Mouse (Mus musculus) layer of hippocampus, adult 18-20 months (tissue): ENCODE measurements around the gene Pim2. TPM values are rescaled to one million over a fixed set of nuclear protein-coding genes. Genes with fewer than 3 reads are reported as not detected.

Experiments
- DNase-seq, 2 experiments: peaks; one replicate each; pipeline ENCODE4 v3.0.0; 2022; ENCODE audit warnings: low spot score in 2 of 2
- long read RNA-seq: library from polyadenylated mRNA; stranded (forward); transcript quantifications from one replicate; pipeline ENCODE4 v2.0.0, GENCODE M21; 2021
- total RNA-seq, 2 experiments: library from RNA; stranded (reverse); gene quantifications; 2 replicates each; pipeline ENCODE4 v1.2.3; 2021

Pim2 gene
- 10 to 100 TPM; 49.3 to 58.8 TPM for total RNA-seq
- long read RNA-seq, transcript Pim2-201 (6 exons, 2,045 nt), result major isoform, 47 of 58 reads
- long read RNA-seq, partial matches to known transcripts, result 5 of 58 reads
- long read RNA-seq, other reads (novel, unspliced or antisense), result 5 of 58 reads

DNA sequence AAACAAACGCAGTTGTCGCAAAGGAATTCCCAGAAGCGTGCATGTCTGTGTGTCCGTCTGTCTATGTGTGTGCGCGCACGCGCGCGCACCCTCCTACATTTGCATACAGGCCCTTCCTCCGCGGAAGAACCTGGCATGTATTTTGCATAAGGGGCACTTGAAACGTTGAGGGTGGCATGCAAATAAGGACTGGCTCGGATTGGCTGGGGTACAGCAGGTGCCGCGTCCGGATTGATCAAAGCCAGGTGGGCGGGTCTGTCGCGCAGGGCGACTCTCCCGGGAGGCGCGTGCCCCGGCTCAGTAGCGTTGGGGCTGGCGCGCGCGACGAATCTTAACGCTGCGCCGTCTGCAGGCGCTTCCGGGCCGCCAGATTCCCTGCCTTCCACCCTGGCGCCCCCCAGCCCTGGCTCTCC lies at the start of gene Pim2:
Pim2 (plus strand) TSS at position 256 of the 413 bp plus-strand sequence.
- DNase-seq, result peak; percentile 81 to 83

DNA sequence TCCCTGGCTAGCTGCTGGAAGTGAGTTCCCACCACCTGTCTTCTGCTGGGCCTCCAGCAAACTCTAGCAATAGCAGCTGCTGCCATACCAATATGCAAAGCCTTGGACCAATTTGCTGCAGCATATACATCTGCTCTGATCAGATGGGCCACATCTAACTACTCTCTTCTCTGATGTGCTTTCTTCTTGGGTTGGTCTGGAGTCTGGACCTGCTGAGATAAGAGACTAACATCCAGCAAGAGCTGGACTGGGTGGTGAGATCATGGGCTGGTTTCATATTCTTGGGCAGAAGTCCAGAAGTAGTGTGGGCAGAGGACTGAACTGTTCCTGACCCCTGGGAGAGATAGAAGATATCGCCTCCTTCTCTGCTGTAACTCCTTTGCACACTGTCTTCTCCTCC lies 40.9 kb upstream of the Pim2 start:
- DNase-seq, result no peak

DNA sequence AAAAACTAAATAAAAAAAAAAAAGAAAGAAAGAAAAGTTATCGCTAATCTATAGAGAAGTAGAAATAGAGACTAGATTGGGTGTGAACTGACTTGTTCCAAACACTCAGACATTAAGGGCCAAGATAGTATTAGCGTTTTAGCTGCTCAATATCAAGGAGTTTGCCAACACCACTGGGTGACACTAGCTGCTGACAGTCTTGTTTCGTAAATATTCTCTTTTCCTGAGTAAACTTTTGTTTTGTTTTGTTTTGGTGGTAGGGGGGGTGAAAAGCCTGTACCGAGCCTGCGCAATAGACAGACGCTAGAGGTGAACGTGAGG lies 37.3 kb upstream of the Pim2 start:
- no peak for DNase-seq

DNA sequence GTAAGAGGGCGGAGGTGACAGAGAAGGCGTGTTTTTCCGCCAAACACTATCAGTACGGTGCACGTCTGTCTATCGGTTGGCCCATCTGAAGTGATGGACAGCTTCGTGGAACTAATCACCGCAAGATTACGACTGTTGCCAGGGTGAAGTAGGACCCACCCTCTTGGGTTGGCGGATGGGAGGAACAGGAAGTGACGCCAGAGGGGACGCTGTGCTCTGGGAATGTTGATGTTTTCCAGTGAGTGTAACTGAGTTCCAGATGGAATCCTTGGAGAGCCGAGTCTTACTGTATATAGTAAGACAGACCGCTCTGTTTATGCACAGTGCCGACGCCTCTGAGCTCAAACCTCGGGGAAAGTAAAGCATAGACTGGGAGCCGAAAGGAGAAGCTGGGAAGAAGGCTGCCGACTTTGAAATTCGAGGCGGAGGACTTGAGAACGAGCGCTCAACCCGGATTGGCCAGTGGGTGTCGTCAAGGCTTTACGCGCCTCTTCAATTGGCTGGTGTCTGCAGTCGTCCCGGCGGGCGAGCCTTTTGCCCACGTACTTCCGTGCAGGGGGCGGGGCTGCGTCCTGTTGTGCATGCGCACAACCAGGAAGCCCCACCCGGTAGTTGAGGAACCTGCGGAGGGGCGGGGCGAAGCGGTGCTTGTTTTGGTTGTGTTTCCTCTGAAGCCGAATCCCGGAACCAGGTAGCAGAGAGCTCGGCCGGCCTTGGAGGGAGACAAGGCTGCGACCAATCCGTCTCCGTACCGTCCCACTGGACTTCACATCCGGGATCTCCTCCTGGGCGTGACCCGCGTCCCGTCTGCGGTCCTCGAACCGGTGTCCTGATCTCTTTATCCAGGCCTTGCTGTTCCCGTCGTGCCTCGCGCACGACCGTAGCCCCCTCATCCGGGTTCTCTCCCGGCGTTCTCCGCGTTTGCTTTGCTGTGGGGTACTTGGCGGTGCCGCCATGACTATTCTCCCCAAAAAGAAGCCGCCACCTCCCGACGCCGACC lies 36.6 kb upstream of the Pim2 start, which contains the start of gene Otud5:
Otud5 (plus strand) TSS at position 202 of the 1,000 bp plus-strand sequence.
- peak; percentile 93 to 95 for DNase-seq

DNA sequence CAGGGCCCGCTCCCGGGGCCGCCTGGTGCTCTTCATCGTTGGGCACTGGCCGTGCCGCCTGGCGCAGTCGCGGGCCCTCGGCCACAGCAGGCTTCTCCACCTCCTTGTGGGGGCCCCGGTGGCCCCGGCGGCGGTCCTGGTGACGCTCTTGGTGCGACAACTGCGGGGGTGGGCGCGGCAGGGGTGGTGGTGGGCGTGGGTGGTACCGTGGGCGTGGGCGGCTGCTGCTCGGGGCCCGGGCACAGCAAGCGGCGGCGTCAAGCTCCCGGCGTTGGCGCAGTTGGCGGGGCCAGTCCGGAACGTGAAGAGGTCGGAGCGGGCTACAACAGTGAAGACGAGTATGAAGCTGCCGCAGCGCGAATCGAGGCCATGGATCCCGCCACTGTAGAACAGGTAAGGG lies 35.7 kb upstream of the Pim2 start:
- no peak for DNase-seq

DNA sequence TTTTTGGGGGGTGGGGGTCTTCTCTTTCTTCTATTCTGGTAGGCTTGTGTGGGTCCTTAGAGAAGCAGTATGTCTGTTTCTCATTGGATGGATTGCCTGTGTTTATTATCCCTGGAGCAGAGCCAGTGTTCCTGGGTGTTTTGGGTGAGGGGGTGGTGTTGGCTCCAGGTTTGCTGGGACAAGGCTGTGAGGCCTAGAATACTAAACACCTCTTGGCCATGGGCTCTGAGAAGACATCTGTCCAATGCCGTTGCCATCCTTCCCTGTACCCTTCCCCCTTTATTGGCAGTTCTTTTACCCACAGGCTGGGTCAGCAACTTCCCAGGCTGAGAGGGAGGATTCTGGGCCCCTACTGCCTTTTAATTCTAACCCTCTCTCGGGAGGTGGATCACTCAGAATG lies 30.2 kb upstream of the Pim2 start:
- peak in 1 of 2 experiments; percentile 35 for DNase-seq

DNA sequence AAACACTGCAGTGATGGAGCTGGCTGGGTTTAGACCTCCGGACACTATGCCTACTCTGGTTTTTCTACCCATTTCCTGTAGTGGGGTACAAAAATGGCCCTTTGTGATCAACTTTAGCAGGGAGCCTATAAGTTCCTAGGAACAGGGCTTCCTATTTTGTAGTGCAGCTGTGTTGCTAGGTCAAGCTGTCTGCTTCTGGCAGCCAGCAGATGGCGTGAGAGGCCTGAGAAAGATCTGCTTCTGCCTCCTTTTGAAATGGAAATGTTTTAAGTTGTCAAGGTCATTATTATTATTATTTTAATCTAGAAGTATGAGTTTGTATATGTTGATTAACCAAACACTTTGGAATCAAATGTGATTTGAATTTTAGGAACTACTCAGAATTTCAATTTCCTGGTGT lies 23.5 kb upstream of the Pim2 start:
- peak in 1 of 2 experiments; percentile 34 for DNase-seq

DNA sequence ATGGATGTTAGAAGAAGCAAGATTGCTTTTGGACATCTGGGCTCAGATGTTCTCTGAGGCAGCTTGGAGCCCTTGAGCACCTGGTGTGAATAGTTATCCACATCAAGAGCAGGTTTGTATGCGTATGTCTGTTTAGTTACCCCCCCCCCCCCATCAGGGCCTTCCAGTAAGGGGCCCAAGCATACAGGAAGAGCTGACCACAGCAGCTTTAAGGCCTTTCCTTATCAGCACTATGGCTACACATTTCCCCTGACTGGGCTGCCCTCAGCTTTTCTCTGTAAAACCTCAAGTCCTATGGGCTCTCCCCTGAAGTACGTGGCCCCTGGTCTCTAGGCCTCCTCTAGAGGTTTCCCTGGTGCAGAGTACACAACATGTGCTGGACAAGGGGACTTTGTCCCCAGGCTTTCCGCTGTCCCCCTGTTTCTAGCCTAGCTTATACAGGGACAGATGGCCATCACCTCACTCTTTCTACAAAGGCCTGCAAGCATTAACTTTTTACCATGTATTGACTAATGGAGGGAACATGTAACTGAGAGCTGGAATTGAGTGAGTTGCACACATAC lies 18.8 kb upstream of the Pim2 start:
- DNase-seq, result no peak

DNA sequence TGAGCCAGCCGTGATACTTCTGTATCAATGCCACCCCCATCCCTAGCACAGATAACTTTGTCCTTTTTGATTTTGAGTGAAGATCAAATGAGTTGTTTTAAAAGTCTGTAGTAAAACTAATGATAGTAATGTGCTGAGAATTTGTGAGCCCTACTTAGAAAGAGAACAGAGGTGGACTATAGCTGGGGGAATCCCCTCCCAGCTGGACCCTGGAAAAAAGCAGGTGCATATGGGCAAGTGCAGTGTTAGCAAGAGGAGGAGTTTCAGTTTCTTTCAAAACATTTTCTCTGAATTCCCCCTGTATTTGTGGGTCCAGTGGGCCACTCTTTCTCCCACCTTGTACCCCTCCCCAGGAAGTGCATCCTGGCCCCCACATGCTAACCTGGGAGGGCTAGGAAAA lies 14.9 kb upstream of the Pim2 start:
- no peak for DNase-seq

DNA sequence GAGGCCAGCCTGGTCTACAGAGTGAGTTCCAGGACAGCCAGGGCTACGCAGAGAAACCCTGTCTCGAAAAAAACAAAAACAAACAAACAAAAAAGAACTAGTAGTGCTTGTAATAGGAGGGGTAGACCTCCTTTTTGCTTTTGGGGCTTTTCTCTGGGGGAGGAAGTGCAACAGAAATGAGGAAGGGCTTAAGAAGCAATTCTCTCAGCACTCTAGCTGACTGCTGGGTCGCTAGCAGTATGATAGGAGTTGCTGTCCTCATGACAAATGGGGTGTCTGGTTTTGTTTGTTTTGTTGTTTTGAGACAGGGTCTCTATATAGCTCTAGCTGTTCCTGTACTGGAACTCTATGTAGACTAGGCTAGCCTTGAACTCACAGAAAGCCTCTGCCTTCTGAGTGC lies 13.5 kb upstream of the Pim2 start:
- no peak for DNase-seq

DNA sequence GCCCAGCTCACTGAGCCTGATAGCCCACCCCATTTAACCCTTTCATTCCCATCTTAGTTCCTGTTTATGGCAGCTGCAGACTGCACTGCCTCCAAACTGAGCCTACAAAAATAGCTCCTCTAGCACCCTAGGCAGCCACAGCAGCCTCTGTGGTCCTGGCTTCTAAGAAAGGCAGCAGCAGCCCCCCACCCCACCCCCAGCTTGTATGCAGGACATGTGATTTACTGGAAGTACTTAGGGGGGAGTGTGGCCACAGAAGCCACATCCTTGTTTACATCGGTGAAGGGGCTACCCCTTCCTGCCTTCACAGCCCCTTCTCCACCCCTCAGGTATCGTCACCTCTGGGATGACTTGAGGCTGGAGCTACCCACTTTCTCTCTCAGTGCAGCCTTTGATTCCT lies 12.7 kb upstream of the Pim2 start:
- DNase-seq, result no peak

DNA sequence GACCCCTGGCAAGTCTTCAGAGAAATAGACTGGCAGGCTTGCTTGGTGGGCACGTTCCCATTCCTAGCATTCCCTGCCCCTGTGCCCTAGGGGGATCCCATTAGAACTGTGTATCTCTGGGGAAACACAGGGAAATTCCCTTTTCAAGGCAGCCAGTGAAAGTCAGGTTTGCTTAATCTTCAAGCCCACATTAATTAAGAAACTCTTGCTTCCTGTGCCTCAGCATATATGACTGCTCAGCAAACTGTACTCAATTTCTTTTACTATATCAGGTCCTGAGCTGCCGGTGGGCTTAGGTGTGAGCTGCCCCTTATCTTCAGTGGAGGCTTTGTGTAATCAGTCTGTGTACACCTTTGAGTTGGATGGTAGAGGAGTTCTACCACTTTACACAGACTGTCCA lies 12.3 kb upstream of the Pim2 start:
- no peak for DNase-seq

DNA sequence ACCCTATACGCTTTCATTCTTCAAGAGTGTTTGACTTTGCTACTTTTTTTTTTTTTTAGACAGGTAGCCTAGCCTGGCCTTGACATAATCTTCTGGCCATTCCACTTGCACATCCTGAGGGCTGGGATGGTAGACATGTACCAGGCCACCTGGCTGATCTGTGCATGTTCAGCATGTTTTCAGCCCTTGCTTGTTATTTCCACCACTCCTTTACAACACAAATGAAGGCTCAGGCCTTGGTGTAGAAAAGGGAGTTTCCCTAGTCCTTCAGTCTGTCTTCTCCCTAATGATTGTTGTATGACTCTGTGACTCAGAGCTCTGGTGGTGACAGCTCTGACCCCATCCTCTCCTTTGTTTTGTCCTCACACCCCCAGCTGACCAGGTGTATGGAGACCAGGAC lies 10.9 kb upstream of the Pim2 start:
- no peak for DNase-seq

DNA sequence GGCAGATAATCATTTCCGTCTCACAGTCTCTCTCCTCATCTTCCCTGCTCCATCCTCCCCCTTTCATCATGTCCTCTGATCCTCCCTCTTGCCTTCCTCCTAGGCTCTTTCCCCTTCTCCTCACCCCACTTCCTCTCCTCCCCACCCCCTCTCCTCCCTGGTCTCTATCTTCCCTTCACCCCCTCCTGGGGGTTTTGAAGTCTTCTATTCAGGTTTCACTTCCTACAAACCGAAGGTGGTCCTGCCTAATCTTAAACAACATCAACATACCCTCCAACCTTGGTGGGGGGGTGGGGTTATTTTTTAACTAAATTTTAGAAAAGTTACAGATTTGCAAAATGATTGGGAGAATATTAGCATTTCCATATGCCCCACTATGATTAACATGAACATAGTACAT lies 9.6 kb upstream of the Pim2 start:
- DNase-seq, result no peak

DNA sequence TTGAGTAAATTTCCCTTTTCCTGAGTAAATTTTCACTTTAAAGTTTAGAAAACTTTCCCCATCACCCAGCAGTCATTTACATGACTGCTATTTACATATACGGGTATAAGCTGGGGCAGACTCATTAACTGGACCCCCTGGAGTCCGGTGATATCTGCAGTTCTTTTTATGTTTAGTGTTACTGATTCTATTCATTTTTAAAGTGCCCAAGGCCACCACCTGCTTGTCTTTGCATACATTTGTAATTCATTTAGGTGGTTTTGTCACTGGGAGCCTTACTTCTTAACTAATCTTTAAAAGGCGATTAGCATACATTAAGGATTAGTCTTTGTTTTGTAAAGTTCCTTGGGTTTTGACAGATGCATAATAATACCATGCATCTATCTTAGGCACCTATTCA lies 8.2 kb upstream of the Pim2 start:
- no peak for DNase-seq

DNA sequence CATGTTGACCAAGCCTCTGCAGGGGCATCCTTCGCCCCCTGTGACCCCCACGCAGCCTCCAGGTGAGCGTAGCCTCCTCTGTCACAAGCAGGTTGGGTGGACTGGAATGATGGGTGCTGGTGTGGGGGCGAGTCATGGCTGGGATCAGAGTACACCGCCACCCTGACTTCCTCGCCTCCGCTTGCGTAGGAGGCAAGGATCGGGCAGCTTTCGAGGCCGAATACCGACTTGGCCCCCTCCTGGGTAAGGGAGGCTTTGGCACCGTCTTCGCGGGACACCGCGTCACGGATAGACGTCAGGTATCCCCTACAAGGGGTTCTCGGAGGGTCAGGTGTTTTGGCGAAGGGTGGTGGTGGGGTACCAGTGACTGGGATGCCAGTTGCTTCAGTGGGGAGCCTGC lies 433 bp downstream of the Pim2 start:
- DNase-seq, result peak; percentile 20 to 28

DNA sequence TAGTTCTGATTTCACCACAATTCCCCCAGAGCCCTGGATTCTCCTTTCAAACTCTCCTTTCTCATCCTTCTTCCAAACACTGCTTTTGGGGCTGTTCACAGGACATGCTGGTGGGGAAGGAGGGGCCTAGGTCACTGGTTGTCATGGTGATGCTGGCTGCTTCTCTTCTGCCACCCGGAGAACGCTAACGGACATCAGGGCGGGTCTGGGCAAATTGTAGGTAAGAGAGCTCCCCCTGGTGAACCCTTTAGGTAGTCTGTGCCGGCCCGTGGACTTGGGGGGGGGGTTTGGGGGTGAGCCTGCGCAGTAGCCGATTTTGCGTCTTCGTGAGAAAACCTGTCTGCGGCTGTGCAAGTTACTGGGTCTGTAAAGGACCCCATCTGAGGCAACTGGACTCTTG lies 1.8 kb downstream of the Pim2 start:
- DNase-seq, result peak; percentile 38 to 71

DNA sequence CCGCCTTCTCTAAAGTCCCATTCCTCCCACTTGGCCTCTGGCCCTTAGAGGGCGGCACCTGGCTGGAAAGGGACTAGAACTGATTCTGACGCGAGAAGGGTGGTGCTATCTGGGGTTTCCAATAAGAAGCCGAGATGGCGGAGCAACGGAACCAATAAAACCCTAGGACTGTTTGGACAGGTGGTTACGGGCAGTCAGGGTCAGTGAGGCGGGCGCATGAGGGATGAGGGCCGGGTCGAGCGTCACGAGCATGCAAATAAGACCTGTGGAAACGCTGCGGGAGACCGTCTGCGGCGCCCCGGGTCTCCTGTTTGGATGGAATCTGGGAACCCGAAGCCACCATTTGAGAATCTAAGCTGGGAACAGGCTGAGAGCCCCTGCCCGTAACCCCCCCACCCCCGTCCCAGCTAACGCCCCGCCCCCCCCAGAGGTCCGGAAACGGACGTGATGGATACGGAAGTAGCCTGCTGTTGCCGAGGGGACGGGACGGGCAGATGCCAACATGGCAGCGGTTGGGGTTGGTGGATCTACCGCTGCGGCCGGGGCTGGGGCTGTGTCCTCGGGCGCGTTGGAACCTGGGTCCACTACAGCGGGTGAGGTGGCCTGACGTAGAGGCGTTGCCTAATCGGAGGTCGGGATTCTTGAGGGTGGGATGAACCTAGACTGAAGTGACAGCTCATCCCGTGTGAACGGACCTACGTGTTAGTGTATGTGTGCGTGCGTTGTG lies 5.9 kb downstream of the Pim2 start, which contains the start of gene Slc35a2:
Slc35a2 (plus strand) TSS at position 188 of the 727 bp plus-strand sequence.
- DNase-seq, result peak; percentile 74 to 79

DNA sequence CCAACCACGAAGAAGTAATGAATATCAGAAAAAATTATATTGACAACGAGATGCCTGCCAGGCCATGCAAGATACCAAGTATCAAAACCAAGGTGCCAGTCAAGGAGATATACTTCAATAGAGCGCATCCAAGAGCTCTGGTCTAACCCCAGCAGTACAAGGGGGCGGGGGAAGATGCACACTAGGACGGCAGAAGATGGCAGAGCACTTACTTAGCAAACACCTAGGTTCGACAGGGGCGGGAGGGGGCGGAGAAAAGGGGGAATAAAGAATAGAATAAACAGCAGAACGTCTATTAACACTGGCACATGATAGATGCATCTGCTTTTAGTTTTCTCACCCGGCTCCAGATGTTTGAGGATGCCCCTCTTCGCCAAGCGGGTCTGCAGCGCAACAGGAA lies 20.1 kb downstream of the Pim2 start:
- DNase-seq, result no peak

DNA sequence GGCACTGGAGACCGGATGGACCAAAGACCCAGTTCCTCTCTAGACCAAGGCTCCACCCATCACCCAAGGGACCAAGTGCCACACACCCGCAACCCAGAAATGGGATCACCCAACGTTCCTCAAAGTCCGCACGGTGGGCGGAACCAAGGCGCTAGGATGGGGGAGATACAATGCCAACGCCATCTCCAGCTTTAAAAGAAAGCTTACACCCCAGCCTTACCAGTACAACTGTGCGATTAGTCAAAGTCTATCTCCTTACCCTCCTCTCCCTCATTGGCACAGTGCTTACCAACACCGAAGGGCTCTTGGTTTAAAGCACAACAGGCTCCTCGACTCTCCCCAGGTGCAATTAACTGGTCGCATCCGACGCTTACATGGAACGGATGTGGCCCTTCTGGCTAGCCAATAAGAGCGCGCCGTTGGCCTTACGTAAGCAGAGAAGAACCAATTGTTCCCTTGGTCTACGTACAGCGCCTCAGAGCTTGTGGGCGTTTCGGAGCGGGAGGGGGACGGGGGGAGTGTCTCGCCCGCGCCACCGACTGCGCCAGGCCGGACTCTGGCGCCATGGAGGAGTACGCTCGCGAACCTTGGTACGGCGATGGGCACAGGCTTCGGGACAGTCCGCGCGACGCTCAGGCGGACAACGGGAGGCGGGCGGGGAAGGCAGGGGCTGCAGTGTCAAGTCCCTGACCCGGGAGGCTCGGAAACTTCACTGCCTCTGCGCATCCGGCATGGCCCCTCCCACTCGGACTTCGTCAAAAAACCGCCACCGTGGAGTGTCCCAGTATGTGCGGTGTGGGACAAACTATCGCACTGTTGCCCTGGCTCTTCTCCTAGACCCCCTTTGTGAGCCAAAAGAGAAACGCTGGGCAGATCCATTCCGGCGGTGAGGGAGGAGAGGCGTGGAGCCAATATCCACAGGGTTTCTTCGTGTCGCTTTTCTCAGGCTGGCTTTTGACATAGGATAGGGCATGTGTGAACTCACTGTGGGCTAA lies 21.1 kb downstream of the Pim2 start, which contains the start of the genes Pqbp1 and Timm17b:
Pqbp1 (minus strand) TSS at position 390 of the 995 bp plus-strand sequence.
Timm17b (plus strand) TSS at position 478 of the 995 bp plus-strand sequence.
- DNase-seq, result peak; percentile 83 to 92
